Mouse (Mus musculus): Measurements from ENCODE around the gene Lifr. TPM values are rescaled to one million over a fixed set of nuclear protein-coding genes. Genes with fewer than 3 reads are reported as not detected.

Gene Lifr
- total and polyA plus RNA-seq, 2 experiments from 2014 or later: 14.9 to 24.0 TPM

- peaks cover 27% of the 10 kb centered on the region for H3K4me1 ChIP-seq (ENCODE audit: control insufficient read depth, insufficient read depth)
- no peak overlapping the region for H3K27ac ChIP-seq (ENCODE audit: low read depth)
- DNase-seq (ENCODE audit: low spot score) (peak; percentile 40), ATAC-seq (ENCODE audit: insufficient read depth, low read depth) (no peak)
- no peaks in the 10 kb centered on the region for H3K27me3 ChIP-seq (ENCODE audit: control insufficient read depth, insufficient read depth, low read length)
- TF ChIP-seq CTCF (IDR thresholded peaks at IDR 0.05; ENCODE audit: low read depth) (no peak), EP300 (IDR thresholded peaks at IDR 0.05; ENCODE audit: low read depth) (no peak)
- H3K9ac ChIP-seq (replicated peaks; ENCODE audit: low read depth, low read length): no peak overlapping the region
- WGBS: 33% methylated on average over 8 of the region's 8 CpGs
- no peak overlapping the region for H3K4me3 ChIP-seq (ENCODE audit: low read depth, low read length)
- H3K36me3 ChIP-seq (replicated peaks; ENCODE audit: control insufficient read depth, insufficient read depth, low read length): no peaks in the 10 kb centered on the region
- H3K4me2 ChIP-seq (ENCODE audit: low read depth, low read length): peak overlapping the region; percentile 44
- no peaks in the 10 kb centered on the region for H3K9me3 ChIP-seq (replicated peaks; ENCODE audit: control insufficient read depth, low read length)
These were observed 1.9 kb downstream of the Lifr start for GRCm38 (mm10) chr15:7092321-7092720.

GRCm38 (mm10) chr15:7099406-7099805 lies 9.0 kb downstream of the Lifr start:
- 84% methylated on average over 1 of the region's 1 CpGs for WGBS
- no peaks in the 10 kb centered on the region for H3K27me3 ChIP-seq (ENCODE audit: control insufficient read depth, insufficient read depth, low read length)
- no peaks in the 10 kb centered on the region for H3K36me3 ChIP-seq (replicated peaks; ENCODE audit: control insufficient read depth, insufficient read depth, low read length)
- DNase-seq (ENCODE audit: low spot score): no peak
- no peaks in the 10 kb centered on the region for H3K9me3 ChIP-seq (replicated peaks; ENCODE audit: control insufficient read depth, low read length)
- no peaks in the 10 kb centered on the region for H3K4me1 ChIP-seq (ENCODE audit: control insufficient read depth, insufficient read depth)
- no peak overlapping the region for H3K4me2 ChIP-seq (ENCODE audit: low read depth, low read length)
- H3K27ac ChIP-seq (ENCODE audit: low read depth): no peak overlapping the region
- no peak for TF ChIP-seq CTCF (IDR thresholded peaks at IDR 0.05; ENCODE audit: low read depth)
- no peak for TF ChIP-seq EP300 (IDR thresholded peaks at IDR 0.05; ENCODE audit: low read depth)
- no peak for ATAC-seq (ENCODE audit: insufficient read depth, low read depth)
- H3K4me3 ChIP-seq (ENCODE audit: low read depth, low read length): no peak overlapping the region
- H3K9ac ChIP-seq (replicated peaks; ENCODE audit: low read depth, low read length): no peak overlapping the region

- Histone ChIP-seq H3K9me3 (replicated peaks; ENCODE audit: control insufficient read depth, low read length) (no peaks in the 10 kb centered on the region), H3K9ac (replicated peaks; ENCODE audit: low read depth, low read length) (no peak overlapping the region), H3K27ac (ENCODE audit: low read depth) (no peak overlapping the region), H3K4me1 (ENCODE audit: control insufficient read depth, insufficient read depth) (no peaks in the 10 kb centered on the region), H3K27me3 (ENCODE audit: control insufficient read depth, insufficient read depth, low read length) (no peaks in the 10 kb centered on the region), H3K4me2 (ENCODE audit: low read depth, low read length) (no peak overlapping the region), H3K36me3 (replicated peaks; ENCODE audit: control insufficient read depth, insufficient read depth, low read length) (no peaks in the 10 kb centered on the region), H3K4me3 (ENCODE audit: low read depth, low read length) (no peak overlapping the region)
- ATAC-seq (ENCODE audit: insufficient read depth, low read depth): no peak
- 89% methylated on average over 6 of the region's 6 CpGs for WGBS
- no peak for DNase-seq (ENCODE audit: low spot score)
- no peak for TF ChIP-seq CTCF (IDR thresholded peaks at IDR 0.05; ENCODE audit: low read depth)
- no peak for TF ChIP-seq EP300 (IDR thresholded peaks at IDR 0.05; ENCODE audit: low read depth)
These were observed 9.8 kb downstream of the Lifr start for GRCm38 (mm10) chr15:7100226-7100625.

DNA sequence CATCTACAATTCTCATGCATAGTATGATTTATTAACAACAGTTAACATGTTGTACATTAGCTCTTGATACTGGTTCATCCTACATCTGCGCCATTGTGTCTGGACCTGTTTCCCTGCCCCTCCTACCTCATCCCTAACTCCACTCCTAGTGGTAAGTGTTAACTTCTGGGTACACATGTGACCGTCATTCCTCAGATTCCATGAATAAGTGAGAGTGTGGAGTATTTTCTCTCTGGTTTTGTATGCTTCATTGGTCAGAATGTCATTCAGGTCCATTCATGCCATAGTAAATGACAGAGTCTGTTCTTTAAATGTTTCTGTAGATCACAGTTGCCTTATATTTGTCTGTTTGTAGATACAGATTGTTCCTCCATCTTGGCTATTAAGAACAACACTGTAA lies 12.6 kb downstream of the Lifr start:
- WGBS: 57% methylated on average over 2 of the region's 2 CpGs
- no peaks in the 10 kb centered on the region for H3K4me1 ChIP-seq (ENCODE audit: control insufficient read depth, insufficient read depth)
- DNase-seq (ENCODE audit: low spot score) (no peak), ATAC-seq (ENCODE audit: insufficient read depth, low read depth) (no peak)
- H3K9me3 ChIP-seq (replicated peaks; ENCODE audit: control insufficient read depth, low read length): no peaks in the 10 kb centered on the region
- no peak overlapping the region for H3K4me3 ChIP-seq (ENCODE audit: low read depth, low read length)
- no peak overlapping the region for H3K4me2 ChIP-seq (ENCODE audit: low read depth, low read length)
- no peak overlapping the region for H3K9ac ChIP-seq (replicated peaks; ENCODE audit: low read depth, low read length)
- H3K27me3 ChIP-seq (ENCODE audit: control insufficient read depth, insufficient read depth, low read length): no peaks in the 10 kb centered on the region
- TF ChIP-seq CTCF (IDR thresholded peaks at IDR 0.05; ENCODE audit: low read depth) (no peak), EP300 (IDR thresholded peaks at IDR 0.05; ENCODE audit: low read depth) (no peak)
- no peak overlapping the region for H3K27ac ChIP-seq (ENCODE audit: low read depth)
- no peaks in the 10 kb centered on the region for H3K36me3 ChIP-seq (replicated peaks; ENCODE audit: control insufficient read depth, insufficient read depth, low read length)

- ATAC-seq (ENCODE audit: insufficient read depth, low read depth) (no peak), DNase-seq (ENCODE audit: low spot score) (no peak)
- Histone ChIP-seq H3K27me3 (ENCODE audit: control insufficient read depth, insufficient read depth, low read length) (no peaks in the 10 kb centered on the region), H3K27ac (ENCODE audit: low read depth) (no peak overlapping the region), H3K9me3 (replicated peaks; ENCODE audit: control insufficient read depth, low read length) (no peaks in the 10 kb centered on the region), H3K9ac (replicated peaks; ENCODE audit: low read depth, low read length) (no peak overlapping the region), H3K4me3 (ENCODE audit: low read depth, low read length) (no peak overlapping the region), H3K36me3 (replicated peaks; ENCODE audit: control insufficient read depth, insufficient read depth, low read length) (no peaks in the 10 kb centered on the region), H3K4me2 (ENCODE audit: low read depth, low read length) (no peak overlapping the region), H3K4me1 (ENCODE audit: control insufficient read depth, insufficient read depth) (no peaks in the 10 kb centered on the region)
- WGBS: 27% methylated on average over 5 of the region's 5 CpGs
- no peak for TF ChIP-seq CTCF (IDR thresholded peaks at IDR 0.05; ENCODE audit: low read depth)
- TF ChIP-seq EP300 (IDR thresholded peaks at IDR 0.05; ENCODE audit: low read depth): no peak
These were observed 14.8 kb downstream of the Lifr start for GRCm38 (mm10) chr15:7105224-7105623.

GRCm38 (mm10) chr15:7108160-7108559 lies 17.7 kb downstream of the Lifr start:
- Histone ChIP-seq H3K9me3 (replicated peaks; ENCODE audit: control insufficient read depth, low read length) (no peaks in the 10 kb centered on the region), H3K27me3 (ENCODE audit: control insufficient read depth, insufficient read depth, low read length) (no peaks in the 10 kb centered on the region), H3K9ac (replicated peaks; ENCODE audit: low read depth, low read length) (no peak overlapping the region), H3K4me1 (ENCODE audit: control insufficient read depth, insufficient read depth) (no peaks in the 10 kb centered on the region), H3K27ac (ENCODE audit: low read depth) (no peak overlapping the region), H3K4me2 (ENCODE audit: low read depth, low read length) (no peak overlapping the region), H3K4me3 (ENCODE audit: low read depth, low read length) (no peak overlapping the region), H3K36me3 (replicated peaks; ENCODE audit: control insufficient read depth, insufficient read depth, low read length) (no peaks in the 10 kb centered on the region)
- TF ChIP-seq CTCF (IDR thresholded peaks at IDR 0.05; ENCODE audit: low read depth): no peak
- no peak for TF ChIP-seq EP300 (IDR thresholded peaks at IDR 0.05; ENCODE audit: low read depth)
- no peak for DNase-seq (ENCODE audit: low spot score)
- 88% methylated on average over 6 of the region's 6 CpGs for WGBS
- no peak for ATAC-seq (ENCODE audit: insufficient read depth, low read depth)
